Mouse (Mus musculus): ENCODE measurements around the gene Smarcd1.

GRCm38 (mm10) chr15:99716814-99717213, 14.9 kb downstream of the Smarcd1 start:
- TF ChIP-seq CTCF (IDR thresholded peaks at IDR 0.05; ENCODE audit: control insufficient read depth, insufficient read depth, insufficient replicate concordance, low read depth, low read length) (no peak), POLR2A (IDR thresholded peaks at IDR 0.05; ENCODE audit: control insufficient read depth, low read depth, low read length) (no peak)

Measured in testis, adult 2 months (tissue).